Mouse (Mus musculus) B cell, adult 62 days (primary cell): ENCODE data around the gene Tamm41. TPM values are rescaled to one million over a fixed set of nuclear protein-coding genes. Genes with fewer than 3 reads are reported as not detected.

Experiments
- total RNA-seq: library from RNA; stranded (reverse); gene quantifications from 4 replicates; pipeline ENCODE4 v1.2.4, GENCODE M21; 2023

The Tamm41 gene
- 19.0 to 22.9 TPM (median 20.8 TPM) in 4 replicates for total RNA-seq

GRCm38 (mm10) chr6:115037103-115038094 is at the start of gene Tamm41:
Gene Tamm41, minus strand, starts transcription at chr6:115037876.

GRCm38 (mm10) chr6:114969213-114970120 is 68.2 kb downstream of the Tamm41 start, which contains the start of gene Vgll4:
Gene Vgll4, minus strand, starts transcription at chr6:114969994.

Other genes starting within 250 kb of the Tamm41 start
- 72.4 to 86.4 TPM (median 76.4 TPM) in 4 replicates for gene Vgll4, start 67.9 kb downstream of the Tamm41 start, total RNA-seq
- gene Syn2, start 97.0 kb upstream of the Tamm41 start, total RNA-seq: not detected in 4 replicates
- not detected in 4 replicates for gene Gm17482, start 189.5 kb upstream of the Tamm41 start, total RNA-seq
- not detected in 4 replicates for gene Timp4, start 214.3 kb upstream of the Tamm41 start, total RNA-seq